Mouse (Mus musculus): ENCODE data around the gene Hist2h2be. TPM values are rescaled to one million over a fixed set of nuclear protein-coding genes. Genes with fewer than 3 reads are reported as not detected.
"Not testable (repeated sequence)": the region's sequence is repeated elsewhere in the genome, so short reads cannot be mapped to it uniquely, and the experiment has no call there.

Gene Hist2h2be
- polyA plus RNA-seq, 1 experiment from 2014 or later = 8.6 TPM

GRCm38 (mm10) chr3:96220131-96220764 is 671 bp upstream of the Hist2h2be start:
- not testable (repeated sequence) for H3K36me3 ChIP-seq (ENCODE audit: control insufficient read depth, insufficient read depth, low read length); DNase-seq (ENCODE audit: low spot score); H3K9me3 ChIP-seq (ENCODE audit: control insufficient read depth, low read length); H3K27me3 ChIP-seq (ENCODE audit: control insufficient read depth, insufficient read depth, low read length)
- H3K4me3 ChIP-seq (ENCODE audit: low read depth, low read length) = peak overlapping the region; percentile 47
- 0% methylated on average over 35 of the region's 47 CpGs for WGBS
- peak overlapping the region; percentile 61 for H3K4me2 ChIP-seq (ENCODE audit: low read depth)
- H3K9ac ChIP-seq (ENCODE audit: low read length) = peak overlapping the region; percentile 71
- H3K4me1 ChIP-seq (ENCODE audit: control insufficient read depth, insufficient read depth, low read length) = peaks cover 20% of the 10 kb centered on the region
- peak; percentile 25 for ATAC-seq (ENCODE audit: insufficient read depth, low FRiP score, low TSS enrichment)
- H3K27ac ChIP-seq (ENCODE audit: low read depth, low read length) = peak overlapping the region; percentile 97

GRCm38 (mm10) chr3:96221640-96222038 is 720 bp downstream of the Hist2h2be start:
- Histone ChIP-seq H3K27me3 (ENCODE audit: control insufficient read depth, insufficient read depth, low read length) (no peaks in the 10 kb centered on the region), H3K9ac (ENCODE audit: low read length) (peak overlapping the region; percentile 71), H3K27ac (ENCODE audit: low read depth, low read length) (peak overlapping the region; percentile 97), H3K4me2 (ENCODE audit: low read depth) (peak overlapping the region; percentile 61), H3K9me3 (ENCODE audit: control insufficient read depth, low read length) (no peaks in the 10 kb centered on the region), H3K4me1 (ENCODE audit: control insufficient read depth, insufficient read depth, low read length) (peaks cover 20% of the 10 kb centered on the region), H3K36me3 (ENCODE audit: control insufficient read depth, insufficient read depth, low read length) (no peaks in the 10 kb centered on the region), H3K4me3 (ENCODE audit: low read depth, low read length) (peak overlapping the region; percentile 47)
- ATAC-seq (ENCODE audit: insufficient read depth, low FRiP score, low TSS enrichment) = no peak
- WGBS = 26% methylated on average over 9 of the region's 9 CpGs
- DNase-seq (ENCODE audit: low spot score) = no peak

- H3K4me3 ChIP-seq (ENCODE audit: low read depth, low read length) = no peak overlapping the region
- no peak overlapping the region for H3K9ac ChIP-seq (ENCODE audit: low read length)
- no peaks in the 10 kb centered on the region for H3K27me3 ChIP-seq (ENCODE audit: control insufficient read depth, insufficient read depth, low read length)
- H3K27ac ChIP-seq (ENCODE audit: low read depth, low read length) = no peak overlapping the region
- DNase-seq (ENCODE audit: low spot score) (no peak), ATAC-seq (ENCODE audit: insufficient read depth, low FRiP score, low TSS enrichment) (no peak)
- H3K36me3 ChIP-seq (ENCODE audit: control insufficient read depth, insufficient read depth, low read length) = no peaks in the 10 kb centered on the region
- no peaks in the 10 kb centered on the region for H3K9me3 ChIP-seq (ENCODE audit: control insufficient read depth, low read length)
- H3K4me1 ChIP-seq (ENCODE audit: control insufficient read depth, insufficient read depth, low read length) = peaks cover 20% of the 10 kb centered on the region
- 95% methylated on average over 4 of the region's 4 CpGs for WGBS
- H3K4me2 ChIP-seq (ENCODE audit: low read depth) = peak overlapping the region; percentile 14; the same call in 1 of the 2 replicates
Observed at GRCm38 (mm10) chr3:96222774-96223173, 1.9 kb downstream of the Hist2h2be start.

GRCm38 (mm10) chr3:96225421-96225820 is 4.5 kb downstream of the Hist2h2be start:
- H3K9me3 ChIP-seq (ENCODE audit: control insufficient read depth, low read length) = no peaks in the 10 kb centered on the region
- no peak overlapping the region for H3K27ac ChIP-seq (ENCODE audit: low read depth, low read length)
- no peaks in the 10 kb centered on the region for H3K27me3 ChIP-seq (ENCODE audit: control insufficient read depth, insufficient read depth, low read length)
- peaks cover 18% of the 10 kb centered on the region for H3K4me1 ChIP-seq (ENCODE audit: control insufficient read depth, insufficient read depth, low read length)
- DNase-seq (ENCODE audit: low spot score) (no peak), ATAC-seq (ENCODE audit: insufficient read depth, low FRiP score, low TSS enrichment) (no peak)
- H3K9ac ChIP-seq (ENCODE audit: low read length) = no peak overlapping the region
- H3K36me3 ChIP-seq (ENCODE audit: control insufficient read depth, insufficient read depth, low read length) = no peaks in the 10 kb centered on the region
- H3K4me2 ChIP-seq (ENCODE audit: low read depth) = 0 out of 2 replicates have a peak overlapping the region, but pooled peaks have one; percentile 2
- 31% methylated on average over 2 of the region's 2 CpGs for WGBS
- H3K4me3 ChIP-seq (ENCODE audit: low read depth, low read length) = no peak overlapping the region; the same call in 1 of the 2 replicates

- Histone ChIP-seq H3K9me3 (ENCODE audit: control insufficient read depth, low read length) (no peaks in the 10 kb centered on the region), H3K9ac (ENCODE audit: low read length) (no peak overlapping the region), H3K36me3 (ENCODE audit: control insufficient read depth, insufficient read depth, low read length) (no peaks in the 10 kb centered on the region), H3K27ac (ENCODE audit: low read depth, low read length) (no peak overlapping the region), H3K4me1 (ENCODE audit: control insufficient read depth, insufficient read depth, low read length) (peaks cover 11% of the 10 kb centered on the region), H3K4me2 (ENCODE audit: low read depth) (no peak overlapping the region), H3K4me3 (ENCODE audit: low read depth, low read length) (no peak overlapping the region), H3K27me3 (ENCODE audit: control insufficient read depth, insufficient read depth, low read length) (no peaks in the 10 kb centered on the region)
- WGBS = 74% methylated on average over 8 of the region's 8 CpGs
- no peak for ATAC-seq (ENCODE audit: insufficient read depth, low FRiP score, low TSS enrichment)
- no peak for DNase-seq (ENCODE audit: low spot score)
Observed at GRCm38 (mm10) chr3:96226695-96227648, 6.1 kb downstream of the Hist2h2be start.

GRCm38 (mm10) chr3:96228828-96229227 is 7.9 kb downstream of the Hist2h2be start:
- no peaks in the 10 kb centered on the region for H3K36me3 ChIP-seq (ENCODE audit: control insufficient read depth, insufficient read depth, low read length)
- no peak overlapping the region for H3K4me2 ChIP-seq (ENCODE audit: low read depth)
- no peak overlapping the region for H3K9ac ChIP-seq (ENCODE audit: low read length)
- no peak overlapping the region for H3K4me3 ChIP-seq (ENCODE audit: low read depth, low read length)
- ATAC-seq (ENCODE audit: insufficient read depth, low FRiP score, low TSS enrichment) = no peak
- no peaks in the 10 kb centered on the region for H3K4me1 ChIP-seq (ENCODE audit: control insufficient read depth, insufficient read depth, low read length)
- no peak for DNase-seq (ENCODE audit: low spot score)
- no peaks in the 10 kb centered on the region for H3K9me3 ChIP-seq (ENCODE audit: control insufficient read depth, low read length)
- H3K27ac ChIP-seq (ENCODE audit: low read depth, low read length) = no peak overlapping the region
- no peaks in the 10 kb centered on the region for H3K27me3 ChIP-seq (ENCODE audit: control insufficient read depth, insufficient read depth, low read length)
- 77% methylated on average over 2 of the region's 2 CpGs for WGBS

- no peaks in the 10 kb centered on the region for H3K27me3 ChIP-seq (ENCODE audit: control insufficient read depth, insufficient read depth, low read length)
- no peak overlapping the region for H3K4me2 ChIP-seq (ENCODE audit: low read depth)
- ATAC-seq (ENCODE audit: insufficient read depth, low FRiP score, low TSS enrichment) = no peak
- no peaks in the 10 kb centered on the region for H3K9me3 ChIP-seq (ENCODE audit: control insufficient read depth, low read length)
- no peaks in the 10 kb centered on the region for H3K36me3 ChIP-seq (ENCODE audit: control insufficient read depth, insufficient read depth, low read length)
- no peak overlapping the region for H3K27ac ChIP-seq (ENCODE audit: low read depth, low read length)
- no peak overlapping the region for H3K9ac ChIP-seq (ENCODE audit: low read length)
- no peaks in the 10 kb centered on the region for H3K4me1 ChIP-seq (ENCODE audit: control insufficient read depth, insufficient read depth, low read length)
- DNase-seq (ENCODE audit: low spot score) = no peak
- H3K4me3 ChIP-seq (ENCODE audit: low read depth, low read length) = no peak overlapping the region
- WGBS = 80% methylated on average over 2 of the region's 2 CpGs
Observed at GRCm38 (mm10) chr3:96230404-96230803, 9.5 kb downstream of the Hist2h2be start.

GRCm38 (mm10) chr3:96230910-96231757 is 10.2 kb downstream of the Hist2h2be start:
- no peaks in the 10 kb centered on the region for H3K36me3 ChIP-seq (ENCODE audit: control insufficient read depth, insufficient read depth, low read length)
- H3K27ac ChIP-seq (ENCODE audit: low read depth, low read length) = no peak overlapping the region
- H3K9me3 ChIP-seq (ENCODE audit: control insufficient read depth, low read length) = no peaks in the 10 kb centered on the region
- H3K9ac ChIP-seq (ENCODE audit: low read length) = no peak overlapping the region
- H3K4me1 ChIP-seq (ENCODE audit: control insufficient read depth, insufficient read depth, low read length) = no peaks in the 10 kb centered on the region
- ATAC-seq (ENCODE audit: insufficient read depth, low FRiP score, low TSS enrichment) (no peak), DNase-seq (ENCODE audit: low spot score) (no peak)
- H3K4me2 ChIP-seq (ENCODE audit: low read depth) = no peak overlapping the region
- WGBS = 77% methylated on average over 4 of the region's 4 CpGs
- H3K4me3 ChIP-seq (ENCODE audit: low read depth, low read length) = no peak overlapping the region
- H3K27me3 ChIP-seq (ENCODE audit: control insufficient read depth, insufficient read depth, low read length) = no peaks in the 10 kb centered on the region
